Mouse (Mus musculus) MEL (cell line): ENCODE measurements around the gene Cep131. TPM values are rescaled to one million over a fixed set of nuclear protein-coding genes. Genes with fewer than 3 reads are reported as not detected.

Source experiments
- DNase-seq: peaks from one replicate; pipeline ENCODE4 v3.0.0; 2011; ENCODE audit warnings: low read depth, low spot score
- H3K27ac ChIP-seq: 2 replicates; pipeline ENCODE4 v1.5.1; 2012; ENCODE audit warnings: low read depth, mild to moderate bottlenecking, control low read depth, low read length, moderate library complexity; ENCODE audit not compliant: control insufficient read depth
- H3K27me3 ChIP-seq, 2 experiments: fragments of 150-350 bp in 1 of 2; sonication (generic) in 1 of 2; 2 replicates each; pipeline ENCODE4 v1.6.1; 2012; ENCODE audit warnings: low read length in 2 of 2, mild to moderate bottlenecking in 2 of 2, improper control_type of control experiment in 1 of 2, moderate library complexity in 1 of 2; ENCODE audit not compliant: insufficient read depth in 2 of 2, control insufficient read depth in 1 of 2
- H3K36me3 ChIP-seq, 2 experiments: 2 replicates each; pipeline ENCODE4 v1.6.1; 2012 to 2014; ENCODE audit warnings: low read length in 2 of 2, improper control_type of control experiment in 1 of 2, inconsistent platforms in 1 of 2, mild to moderate bottlenecking in 1 of 2; ENCODE audit not compliant: insufficient read depth in 2 of 2, control insufficient read depth in 1 of 2
- H3K4me1 ChIP-seq, 2 experiments: fragments of 150-350 bp in 1 of 2; sonication (generic) in 1 of 2; 2 replicates each; pipeline ENCODE4 v1.6.1; 2012; ENCODE audit warnings: low read length in 2 of 2, improper control_type of control experiment in 1 of 2, mild to moderate bottlenecking in 1 of 2; ENCODE audit not compliant: insufficient read depth in 2 of 2, control insufficient read depth in 1 of 2
- H3K4me3 ChIP-seq, 2 experiments: fragments of 150-350 bp in 1 of 2; sonication (generic) in 1 of 2; 2 replicates each; pipeline ENCODE4 v1.5.1; 2012; ENCODE audit warnings: low read depth in 2 of 2, low read length in 2 of 2, mild to moderate bottlenecking in 2 of 2, moderate library complexity in 2 of 2, control low read depth in 1 of 2, improper control_type of control experiment in 1 of 2; ENCODE audit not compliant: control insufficient read depth in 1 of 2, insufficient read depth in 1 of 2
- H3K79me2 ChIP-seq: 2 replicates; pipeline ENCODE4 v1.6.1; 2012; ENCODE audit warnings: mild to moderate bottlenecking, low read length, moderate library complexity; ENCODE audit not compliant: control insufficient read depth, poor library complexity, insufficient read depth
- H3K9ac ChIP-seq: 2 replicates; pipeline ENCODE4 v1.6.1; 2012; ENCODE audit warnings: low read depth, mild to moderate bottlenecking, control low read depth, low read length, moderate library complexity; ENCODE audit not compliant: control insufficient read depth, poor library complexity, severe bottlenecking
- H3K9me3 ChIP-seq: fragments of 150-350 bp; sonication (generic); replicated peaks from 2 replicates; pipeline ENCODE4 v1.6.1; 2012; ENCODE audit warnings: mild to moderate bottlenecking, low read length, improper control_type of control experiment, moderate library complexity; ENCODE audit not compliant: insufficient read depth
- BHLHE40 ChIP-seq: IDR thresholded peaks from 2 replicates; pipeline ENCODE4 v1.6.1; 2012; ENCODE audit warnings: low read depth, mild to moderate bottlenecking, inconsistent platforms, low read length, improper control_type of control experiment, borderline replicate concordance
- CHD2 ChIP-seq: IDR thresholded peaks from 2 replicates; pipeline ENCODE4 v1.6.1; 2011; ENCODE audit warnings: low read length, improper control_type of control experiment
- CTCF ChIP-seq, 3 experiments: IDR thresholded peaks in 2 of 3; conservative IDR thresholded peaks in 1 of 3; 2 replicates each; pipeline ENCODE4 v1.5.1; 2011 to 2012; ENCODE audit warnings: low read length in 3 of 3, low read depth in 2 of 3, mild to moderate bottlenecking in 2 of 3, improper control_type of control experiment in 1 of 3, inconsistent platforms in 1 of 3, mixed read lengths in 1 of 3, moderate library complexity in 1 of 3; ENCODE audit not compliant: control insufficient read depth in 1 of 3, insufficient read depth in 1 of 3, poor library complexity in 1 of 3, severe bottlenecking in 1 of 3
- E2F4 ChIP-seq: IDR thresholded peaks from 2 replicates; pipeline ENCODE4 v1.6.1; 2011; ENCODE audit warnings: low read depth, low read length, improper control_type of control experiment, borderline replicate concordance
- JUND ChIP-seq: IDR thresholded peaks from 2 replicates; pipeline ENCODE4 v1.6.1; 2011; ENCODE audit warnings: low read depth, mild to moderate bottlenecking, improper control_type of control experiment, low read length
- MAFK ChIP-seq: IDR thresholded peaks from 2 replicates; pipeline ENCODE4 v1.6.1; 2011; ENCODE audit warnings: low read depth, mild to moderate bottlenecking, low read length, improper control_type of control experiment, borderline replicate concordance
- MAX ChIP-seq: IDR thresholded peaks from 2 replicates; pipeline ENCODE4 v1.6.1; 2011; ENCODE audit warnings: low read length, improper control_type of control experiment
- MAZ ChIP-seq: IDR thresholded peaks from 2 replicates; pipeline ENCODE4 v1.6.1; 2012; ENCODE audit warnings: low read depth, mild to moderate bottlenecking, inconsistent platforms, low read length, improper control_type of control experiment
- MYC ChIP-seq: IDR thresholded peaks from 2 replicates; pipeline ENCODE4 v1.6.1; 2011; ENCODE audit warnings: low read depth, mild to moderate bottlenecking, low read length, improper control_type of control experiment, moderate library complexity
- NELFE ChIP-seq: IDR thresholded peaks from 2 replicates; pipeline ENCODE4 v1.6.1; 2011; ENCODE audit warnings: low read depth, low read length, improper control_type of control experiment
- POLR2A ChIP-seq, 2 experiments: IDR thresholded peaks; 2 replicates each; pipeline ENCODE4 v1.6.1; 2011 to 2012; ENCODE audit warnings: low read length in 2 of 2, mild to moderate bottlenecking in 2 of 2, control low read depth in 1 of 2, improper control_type of control experiment in 1 of 2, low read depth in 1 of 2, moderate library complexity in 1 of 2; ENCODE audit not compliant: control insufficient read depth in 1 of 2, insufficient read depth in 1 of 2, poor library complexity in 1 of 2
- POLR2AphosphoS5 ChIP-seq: IDR thresholded peaks from 2 replicates; pipeline ENCODE4 v1.6.1; 2012; ENCODE audit warnings: low read depth, borderline replicate concordance, mild to moderate bottlenecking, inconsistent platforms, low read length, moderate library complexity, mixed read lengths
- TAL1 ChIP-seq: IDR thresholded peaks from 2 replicates; pipeline ENCODE4 v1.6.1; 2012; ENCODE audit warnings: mild to moderate bottlenecking, inconsistent platforms, low read length, moderate library complexity, mixed read lengths
- TBP ChIP-seq: IDR thresholded peaks from 2 replicates; pipeline ENCODE4 v1.8.0; 2011; ENCODE audit warnings: low read depth, low read length, improper control_type of control experiment
- TCF12 ChIP-seq: IDR thresholded peaks from 2 replicates; pipeline ENCODE4 v1.6.1; 2014; ENCODE audit warnings: low read depth, mild to moderate bottlenecking, inconsistent platforms, low read length, improper control_type of control experiment, moderate library complexity
- ZC3H11A ChIP-seq: IDR thresholded peaks from 2 replicates; pipeline ENCODE4 v1.6.1; 2012; ENCODE audit warnings: low read depth, mild to moderate bottlenecking, inconsistent platforms, low read length, improper control_type of control experiment
- ZKSCAN1 ChIP-seq: IDR thresholded peaks from 2 replicates; pipeline ENCODE4 v1.6.1; 2012; ENCODE audit warnings: low read depth, mild to moderate bottlenecking, inconsistent platforms, low read length, improper control_type of control experiment, moderate library complexity
- ZMIZ1 ChIP-seq: IDR thresholded peaks from 2 replicates; pipeline ENCODE4 v1.6.1; 2012; ENCODE audit warnings: low read depth, mild to moderate bottlenecking, inconsistent platforms, low read length, improper control_type of control experiment, moderate library complexity
- polyA plus RNA-seq, 2 experiments: library from polyadenylated mRNA; stranded (reverse) in 1 of 2; unstranded in 1 of 2; fragments of >175 nt in 1 of 2; fragments of >200 nt in 1 of 2; gene quantifications; 2 replicates each; pipeline versions ENCODE4 v1.2.1 to v1.2.4; 2012; ENCODE audit warnings: low replicate concordance in 2 of 2, low read depth in 1 of 2; ENCODE audit not compliant: insufficient read length in 2 of 2, insufficient read depth in 1 of 2, missing spikeins in 1 of 2
- total RNA-seq: library from RNA; depleted of rRNA; stranded (reverse); fragments of 300-350 nt; gene quantifications from 2 replicates; pipeline ENCODE4 v1.2.3, GENCODE M21; 2012

The Cep131 gene
- total and polyA plus RNA-seq, 3 experiments, result 21.6 to 26.6 TPM; not detected in 1

DNA sequence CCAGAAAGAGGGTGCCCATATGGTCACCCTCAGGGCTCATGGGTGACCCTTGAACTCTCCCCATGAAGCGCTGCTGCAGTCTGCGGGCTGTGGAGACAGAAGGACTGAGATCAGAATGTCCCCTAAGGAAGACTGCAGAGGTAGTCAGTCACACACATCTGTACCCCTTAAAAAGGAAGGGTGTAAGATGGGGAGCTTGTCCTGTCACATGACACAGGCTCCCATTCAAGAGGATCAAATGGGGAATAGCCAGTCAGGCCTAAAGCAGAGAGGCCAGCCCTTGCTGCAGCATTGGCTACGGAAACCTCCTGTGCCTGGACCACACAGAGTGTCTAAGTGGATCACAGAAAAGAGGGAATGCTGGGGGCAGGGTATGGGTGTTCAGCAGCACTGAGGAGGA lies 53.2 kb downstream of the Cep131 start:
- no peak for DNase-seq
- Histone ChIP-seq H3K9me3 (no peaks in the 10 kb centered on the region), H3K36me3 (no peaks in the 10 kb centered on the region), H3K4me3 (no peak overlapping the region), H3K9ac (no peak overlapping the region), H3K4me1 (no peaks in the 10 kb centered on the region), H3K27ac (no peak overlapping the region), H3K79me2 (no peaks in the 10 kb centered on the region), H3K27me3 (no peaks in the 10 kb centered on the region)
- TF ChIP-seq BHLHE40 (no peak), ZC3H11A (no peak), E2F4 (no peak), CHD2 (no peak), POLR2A (IDR thresholded peaks at IDR 0.05; ENCODE audit: control insufficient read depth in 1 of 2, insufficient read depth in 1 of 2, low read depth in 1 of 2, low read length in 2 of 2, poor library complexity in 1 of 2) (no peak), CTCF (IDR thresholded peaks at IDR 0.05 in 2 of 3, conservative IDR thresholded peaks at IDR 0.05 in 1 of 3; ENCODE audit: control insufficient read depth in 1 of 3, insufficient read depth in 1 of 3, low read depth in 2 of 3, low read length in 3 of 3, poor library complexity in 1 of 3, severe bottlenecking in 1 of 3) (no peak), POLR2AphosphoS5 (no peak), MAZ (no peak), TCF12 (no peak), MYC (no peak), TAL1 (no peak), TBP (no peak), MAX (no peak), ZKSCAN1 (no peak), JUND (no peak), NELFE (no peak), ZMIZ1 (no peak), MAFK (no peak)

GRCm38 (mm10) chr11:120032052-120032451 lies 54.6 kb downstream of the Cep131 start:
- H3K4me1 ChIP-seq, result no peaks in the 10 kb centered on the region
- no peak overlapping the region for H3K4me3 ChIP-seq
- no peaks in the 10 kb centered on the region for H3K79me2 ChIP-seq
- H3K27me3 ChIP-seq, result no peaks in the 10 kb centered on the region
- H3K27ac ChIP-seq, result no peak overlapping the region
- no peaks in the 10 kb centered on the region for H3K9me3 ChIP-seq
- H3K36me3 ChIP-seq, result no peaks in the 10 kb centered on the region
- DNase-seq, result no peak
- H3K9ac ChIP-seq, result no peak overlapping the region
- TF ChIP-seq TCF12, result no peak
- no peak for TF ChIP-seq NELFE
- TF ChIP-seq POLR2AphosphoS5, result no peak
- no peak for TF ChIP-seq TBP
- no peak for TF ChIP-seq MAZ
- no peak for TF ChIP-seq ZKSCAN1
